Mouse (Mus musculus): ENCODE results near the gene Kcnn4.

Kcnn4 gene

DNA sequence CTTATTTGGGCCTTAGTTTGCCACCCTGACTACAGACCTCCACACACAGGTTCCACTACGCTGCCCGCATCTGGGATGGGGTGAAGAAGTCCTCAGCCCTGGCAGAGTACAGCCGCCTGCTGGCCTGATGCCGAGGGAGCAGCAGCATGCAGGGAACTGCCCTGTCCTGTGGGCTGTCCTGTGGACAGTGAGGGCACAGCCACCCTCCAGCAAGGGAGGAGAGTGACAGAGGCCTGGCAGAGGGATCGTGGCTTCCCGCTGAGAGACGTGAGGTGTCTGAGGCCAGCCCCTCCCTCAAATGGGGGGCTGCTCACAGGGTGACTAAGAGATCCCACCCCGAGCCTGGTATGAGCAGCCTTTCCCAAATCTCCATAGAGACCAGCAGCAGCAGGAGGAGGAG, 52.2 kb downstream of the Kcnn4 start:
- in situ Hi-C loops (cut with MboI, MseI): no loop called here

- in situ Hi-C loops (cut with MboI, MseI): no loop called here
These were observed 53.2 kb downstream of the Kcnn4 start for GRCm38 (mm10) chr7:24423107-24423763.

- in situ Hi-C loops (cut with MboI, MseI): no loop called here
These were observed 54.1 kb downstream of the Kcnn4 start for GRCm38 (mm10) chr7:24423956-24424732.

DNA sequence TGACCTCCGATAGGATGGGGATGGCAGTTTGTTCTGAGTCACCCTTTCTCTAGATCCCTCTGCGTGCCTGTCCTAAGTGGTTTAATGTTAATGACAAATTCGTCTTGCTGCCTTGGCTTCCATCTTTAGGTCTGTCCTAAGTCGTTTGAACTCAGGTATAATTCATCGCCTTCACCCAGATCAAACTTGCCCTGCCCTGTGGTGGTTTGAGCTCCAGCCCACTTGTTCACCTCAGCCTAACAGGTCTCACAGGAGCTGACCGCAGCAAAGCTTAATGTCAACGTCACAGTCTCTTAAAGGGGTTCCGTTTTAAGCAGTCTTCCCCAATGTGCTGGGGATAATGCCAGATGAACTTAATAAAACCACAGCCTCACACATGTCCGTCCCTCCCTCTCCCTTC, 55.9 kb downstream of the Kcnn4 start:
- in situ Hi-C loops (cut with MboI, MseI): no loop called here

DNA sequence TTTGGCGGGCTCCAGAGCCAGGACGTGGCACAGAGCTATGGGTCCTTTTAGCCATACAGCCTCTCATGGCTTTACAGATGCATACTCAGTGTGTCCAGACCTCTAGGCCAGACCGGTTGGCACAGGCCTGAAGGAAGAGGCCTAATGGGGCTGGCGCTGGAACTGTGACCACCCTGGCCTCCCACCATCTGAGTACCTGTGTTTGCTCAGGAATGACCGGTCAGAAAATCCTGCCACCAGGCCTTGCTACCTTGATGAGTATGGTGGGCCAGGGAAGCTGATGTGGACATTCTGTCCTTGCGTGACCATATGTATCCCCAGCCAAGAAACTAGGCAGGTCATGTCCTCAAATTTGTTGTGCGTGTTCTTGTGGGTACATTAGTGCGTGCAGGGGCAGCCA, 57.1 kb downstream of the Kcnn4 start:
- in situ Hi-C loops (cut with MboI, MseI): no loop called here

GRCm38 (mm10) chr7:24428725-24429124, 58.7 kb downstream of the Kcnn4 start:
- in situ Hi-C loops (cut with MboI, MseI): no loop called here

DNA sequence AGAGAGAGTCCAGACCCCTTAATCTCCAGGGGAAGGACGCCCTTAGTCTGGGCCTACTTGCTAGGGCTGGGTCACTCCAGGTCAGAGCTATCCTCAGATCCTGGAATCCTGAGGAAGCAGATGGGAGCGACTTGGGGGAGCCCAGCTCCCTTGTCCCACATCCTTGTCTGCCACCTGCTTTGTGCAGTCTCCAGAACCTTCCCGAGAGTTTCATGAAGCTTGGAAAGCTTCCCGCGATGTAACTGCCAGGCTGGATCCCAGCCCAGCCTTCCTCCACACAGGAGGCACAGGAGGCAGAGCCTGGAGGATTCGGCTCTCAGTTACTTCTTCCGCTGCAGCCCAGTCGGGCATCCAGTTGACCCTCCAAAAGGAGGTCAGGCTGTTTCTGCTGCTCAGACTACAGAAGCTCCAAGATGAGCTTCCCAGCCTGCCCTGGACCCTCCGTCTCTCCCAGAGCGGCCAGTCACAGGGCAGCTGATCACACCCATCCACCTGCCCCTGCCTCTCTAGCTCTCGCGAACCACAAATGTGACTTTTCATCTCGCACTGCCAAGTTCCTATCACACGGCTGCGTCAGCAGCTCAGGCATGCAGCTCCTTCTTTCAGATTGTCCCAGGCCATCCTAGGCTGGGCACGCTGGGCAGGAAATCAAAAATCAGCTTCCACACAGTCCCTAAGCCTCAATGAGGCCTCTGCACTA, 59.5 kb downstream of the Kcnn4 start:
- in situ Hi-C loops (cut with MboI, MseI): no loop called here

- in situ Hi-C loops (cut with MboI, MseI): no loop called here
These were observed 60.7 kb downstream of the Kcnn4 start for GRCm38 (mm10) chr7:24430551-24431345.

DNA sequence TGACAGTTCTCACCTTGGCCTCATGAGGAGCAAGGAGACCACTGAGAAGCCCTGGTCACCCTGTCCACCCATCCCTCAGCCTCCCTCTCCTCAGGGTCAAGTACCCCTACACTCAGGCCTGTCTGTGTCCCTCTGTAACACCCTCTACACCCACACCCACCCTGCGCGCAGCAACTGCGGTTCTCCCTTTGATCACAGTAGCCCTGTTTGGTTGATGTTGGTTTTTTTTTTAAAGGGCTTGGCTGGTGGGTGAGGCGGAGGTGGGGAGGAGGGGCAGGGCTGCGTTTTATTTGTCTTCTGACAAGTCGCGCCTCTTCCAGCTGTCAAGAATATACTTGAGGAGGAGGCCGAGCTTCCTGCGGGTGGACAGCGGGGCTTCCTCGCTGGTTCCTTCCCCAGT, 61.6 kb downstream of the Kcnn4 start:
- in situ Hi-C loops (cut with MboI, MseI): no loop called here

DNA sequence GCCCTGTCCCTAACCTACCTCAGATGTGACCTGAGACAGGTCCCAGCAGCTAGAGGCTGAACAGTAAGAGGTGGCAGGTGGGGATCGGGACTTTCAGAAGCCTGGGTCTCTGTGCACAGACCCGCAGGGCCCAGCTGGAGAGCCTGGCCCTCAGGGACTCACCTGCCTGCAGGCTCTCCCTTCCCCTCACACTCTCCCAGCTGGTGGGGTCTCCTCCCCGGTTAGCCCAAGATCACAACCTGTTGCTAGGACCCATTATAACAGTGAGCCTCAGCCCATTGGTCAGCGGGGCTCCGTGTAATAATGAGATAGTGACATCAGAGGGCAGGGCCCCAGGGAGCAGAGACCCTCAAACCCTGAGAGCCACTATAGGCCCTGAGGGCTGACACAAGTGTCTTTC, 65.2 kb downstream of the Kcnn4 start:
- in situ Hi-C loops (cut with MboI, MseI): no loop called here
